Mouse (Mus musculus) forebrain, postnatal 0 days (tissue): Measurements from ENCODE around the gene Map4k3. TPM values are rescaled to one million over a fixed set of nuclear protein-coding genes. Genes with fewer than 3 reads are reported as not detected.

Source experiments
- ATAC-seq: fragments of 200-750 bp; cut with Nextera tagmentation; 2 replicates; pipeline ENCODE4 v1.8.0; 2017; ENCODE audit warnings: mild to moderate bottlenecking, moderate library complexity
- DNase-seq: peaks from one replicate; pipeline ENCODE4 v3.0.0-alpha.2; 2015
- H3K27ac ChIP-seq: fragments of 300-500 bp; sonication (generic); 2 replicates; pipeline ENCODE4 v1.5.1; 2014; ENCODE audit warnings: low read depth, mild to moderate bottlenecking, antibody characterized with exemption, low read length, moderate library complexity, mixed read lengths
- H3K27me3 ChIP-seq: fragments of 300-500 bp; sonication (generic); 2 replicates; pipeline ENCODE4 v1.6.1; 2014; ENCODE audit warnings: mild to moderate bottlenecking, low read length, mixed read lengths; ENCODE audit not compliant: insufficient read depth
- H3K36me3 ChIP-seq: fragments of 300-500 bp; sonication (generic); 2 replicates; pipeline ENCODE4 v1.6.1; 2014; ENCODE audit warnings: mild to moderate bottlenecking, moderate library complexity; ENCODE audit not compliant: insufficient read depth
- H3K4me1 ChIP-seq: fragments of 300-500 bp; sonication (generic); 2 replicates; pipeline ENCODE4 v1.6.1; 2014; ENCODE audit warnings: antibody characterized with exemption; ENCODE audit not compliant: insufficient read depth
- H3K4me2 ChIP-seq: fragments of 300-500 bp; sonication (generic); 2 replicates; pipeline ENCODE4 v1.6.1; 2014; ENCODE audit warnings: low read depth, mild to moderate bottlenecking, moderate library complexity
- H3K4me3 ChIP-seq: fragments of 300-500 bp; sonication (generic); 2 replicates; pipeline ENCODE4 v1.5.1; 2014; ENCODE audit warnings: low read depth, low read length, mixed read lengths
- H3K9ac ChIP-seq: fragments of 300-500 bp; sonication (generic); 2 replicates; pipeline ENCODE4 v1.6.1; 2014; ENCODE audit warnings: mild to moderate bottlenecking
- H3K9me3 ChIP-seq: fragments of 300-500 bp; sonication (generic); 2 replicates; pipeline ENCODE4 v1.6.1; 2016; ENCODE audit warnings: low read length
- CTCF ChIP-seq: sonication (generic); IDR thresholded peaks from 2 replicates; pipeline ENCODE4 v1.5.1; 2016; ENCODE audit warnings: antibody characterized with exemption, control low read depth, low read depth
- WGBS: fragments of 180-500 bp; shearing (Covaris S2); extraction: QIAGEN DNeasy Blood & Tissue Kit; methylation state at CpG from one replicate; pipeline ENCODE4 v1.1.7; 2014; 5-methylcytosine and 5-hydroxymethylcytosine counted together
- polyA plus RNA-seq: library from polyadenylated mRNA; unstranded; fragments of >200 nt; fragmentation: Nextera tagmentation; extraction: Ambion mirVana; gene quantifications from 2 replicates; pipeline ENCODE4 v1.2.1, GENCODE M21; 2015
- total RNA-seq: library from RNA; depleted of rRNA; stranded (reverse); fragments of >200 nt; gene quantifications from 2 replicates; pipeline ENCODE4 v1.2.3, GENCODE M21; 2014

Gene Map4k3
- total and polyA plus RNA-seq, 2 experiments from 2014 or later, result 17.9 to 76.9 TPM

DNA sequence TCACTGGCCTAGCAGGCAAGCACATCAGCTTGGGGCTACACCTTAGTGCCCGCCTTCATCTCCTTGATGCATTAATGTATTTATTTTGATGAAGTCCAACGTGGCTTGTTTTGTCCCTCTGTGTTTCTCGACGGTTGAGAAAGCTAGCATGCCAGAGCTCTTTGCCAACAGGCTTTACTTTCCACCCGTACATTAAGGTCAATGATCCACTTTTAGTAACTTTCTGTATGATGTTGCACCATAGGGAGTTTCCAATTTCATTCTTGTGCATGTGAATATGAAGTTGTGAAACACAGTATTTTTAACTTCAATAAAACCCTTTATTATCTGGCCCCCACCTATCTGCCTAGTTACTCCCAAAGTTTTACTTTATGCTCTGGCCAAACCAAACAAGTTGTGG, 42.2 kb downstream of the Map4k3 start:
- DNase-seq, result no peak
- H3K36me3 ChIP-seq, result no peaks in the 10 kb centered on the region
- H3K27me3 ChIP-seq, result no peaks in the 10 kb centered on the region
- H3K4me1 ChIP-seq, result no peaks in the 10 kb centered on the region; the same call in 1 of the 2 replicates
- no peak for ATAC-seq
- no peak overlapping the region for H3K9ac ChIP-seq
- no peak overlapping the region for H3K4me3 ChIP-seq
- no peak overlapping the region for H3K27ac ChIP-seq
- H3K9me3 ChIP-seq, result no peaks in the 10 kb centered on the region
- H3K4me2 ChIP-seq, result no peak overlapping the region
- WGBS, result 89% methylated on average over 5 of the region's 5 CpGs
- TF ChIP-seq CTCF, result no peak

DNA sequence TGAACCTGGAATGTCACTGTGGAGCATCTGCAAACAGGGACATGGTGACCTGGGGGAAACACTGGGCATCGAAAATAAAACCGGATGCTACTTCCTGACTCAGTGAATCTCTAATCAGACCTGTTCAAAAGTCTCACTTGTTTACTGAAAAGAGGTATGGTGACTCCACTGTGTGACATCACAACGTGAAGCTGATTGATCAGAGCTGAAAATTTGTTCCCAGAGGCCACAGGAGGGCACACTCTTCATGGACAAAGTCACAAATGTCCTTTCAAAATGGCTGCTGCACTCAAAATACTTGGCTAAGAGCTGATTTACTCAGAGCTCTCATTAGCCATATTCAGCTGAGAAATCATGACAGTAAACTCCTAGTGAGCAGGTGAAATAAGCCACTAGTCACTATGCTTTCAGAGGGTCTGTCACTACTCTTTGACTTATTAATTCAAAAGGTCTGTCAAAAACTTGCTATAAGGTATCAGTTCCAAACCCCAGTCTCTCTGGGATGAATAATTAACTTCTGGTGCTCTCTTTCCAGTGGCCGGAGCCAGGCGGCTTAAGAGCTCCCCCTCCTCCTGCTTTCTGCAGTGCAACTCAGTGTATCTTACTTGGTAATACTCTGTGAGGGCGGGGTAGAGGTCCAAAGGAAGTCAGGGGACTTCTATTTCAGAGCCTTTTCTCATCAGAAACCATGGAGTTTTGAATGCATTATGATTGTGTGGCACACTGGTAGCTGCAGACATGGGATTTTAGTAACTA, 44.3 kb downstream of the Map4k3 start:
- no peaks in the 10 kb centered on the region for H3K9me3 ChIP-seq
- H3K36me3 ChIP-seq, result no peaks in the 10 kb centered on the region
- DNase-seq, result peak; percentile 37
- H3K9ac ChIP-seq, result no peak overlapping the region
- 48% methylated on average over 6 of the region's 6 CpGs for WGBS
- H3K4me2 ChIP-seq, result no peak overlapping the region
- peak; percentile 66 for ATAC-seq
- no peaks in the 10 kb centered on the region; the same call in 1 of the 2 replicates for H3K4me1 ChIP-seq
- no peaks in the 10 kb centered on the region for H3K27me3 ChIP-seq
- peak; percentile 56 for TF ChIP-seq CTCF
- H3K4me3 ChIP-seq, result no peak overlapping the region
- no peak overlapping the region for H3K27ac ChIP-seq

- H3K4me3 ChIP-seq, result no peak overlapping the region
- no peaks in the 10 kb centered on the region; the same call in 1 of the 2 replicates for H3K4me1 ChIP-seq
- 85% methylated on average over 5 of the region's 5 CpGs for WGBS
- H3K27ac ChIP-seq, result no peak overlapping the region
- no peak for ATAC-seq
- H3K9me3 ChIP-seq, result no peaks in the 10 kb centered on the region
- TF ChIP-seq CTCF, result no peak
- H3K27me3 ChIP-seq, result no peaks in the 10 kb centered on the region
- H3K9ac ChIP-seq, result no peak overlapping the region
- no peaks in the 10 kb centered on the region for H3K36me3 ChIP-seq
- no peak for DNase-seq
- H3K4me2 ChIP-seq, result no peak overlapping the region
These were observed 45.2 kb downstream of the Map4k3 start for GRCm38 (mm10) chr17:80683041-80683440.

- Histone ChIP-seq H3K27me3 (no peaks in the 10 kb centered on the region), H3K4me2 (no peak overlapping the region), H3K27ac (no peak overlapping the region), H3K9me3 (no peaks in the 10 kb centered on the region), H3K4me3 (no peak overlapping the region), H3K36me3 (no peaks in the 10 kb centered on the region), H3K4me1 (no peaks in the 10 kb centered on the region), H3K9ac (no peak overlapping the region)
- no peak for ATAC-seq
- no peak for DNase-seq
- 89% methylated on average over 6 of the region's 6 CpGs for WGBS
- TF ChIP-seq CTCF, result no peak
These were observed 50.1 kb downstream of the Map4k3 start for GRCm38 (mm10) chr17:80678190-80678589.

DNA sequence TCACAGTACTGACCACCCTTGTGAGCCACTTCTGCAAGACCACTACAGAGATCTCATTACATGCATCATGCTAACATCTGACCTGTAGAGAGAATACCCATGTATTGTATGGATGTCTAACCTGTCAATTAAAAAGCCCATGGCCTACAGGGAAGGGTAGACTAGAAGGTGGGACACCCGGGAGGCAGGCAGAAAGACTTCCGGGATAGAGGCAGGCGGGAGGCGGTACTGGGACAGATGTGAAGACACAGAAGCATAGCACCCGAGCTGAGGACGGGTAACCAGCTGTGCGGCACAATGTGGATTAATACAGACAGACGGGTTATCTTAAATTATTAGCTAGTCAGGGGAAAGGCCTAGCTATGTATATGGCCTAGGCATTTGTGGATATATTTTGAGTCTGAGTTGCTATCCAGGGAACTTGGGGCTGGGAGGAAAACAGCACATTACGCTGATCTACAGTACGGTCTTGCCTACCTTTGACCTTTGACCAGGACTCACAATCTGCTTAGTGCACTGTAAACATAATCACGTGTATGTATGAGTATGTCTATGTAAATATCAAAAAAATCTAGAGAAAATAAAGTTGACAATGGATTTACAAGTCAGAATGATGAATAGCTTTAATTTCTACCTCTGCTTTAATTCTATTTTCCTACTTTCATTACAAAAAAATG, 51.3 kb downstream of the Map4k3 start:
- Histone ChIP-seq H3K36me3 (no peaks in the 10 kb centered on the region), H3K4me2 (no peak overlapping the region), H3K4me1 (no peaks in the 10 kb centered on the region), H3K27me3 (no peaks in the 10 kb centered on the region), H3K9ac (no peak overlapping the region), H3K4me3 (no peak overlapping the region), H3K27ac (no peak overlapping the region), H3K9me3 (no peaks in the 10 kb centered on the region)
- ATAC-seq, result no peak
- 80% methylated on average over 11 of the region's 11 CpGs for WGBS
- no peak for DNase-seq
- no peak for TF ChIP-seq CTCF

GRCm38 (mm10) chr17:80676211-80676610, 52.1 kb downstream of the Map4k3 start:
- no peak for TF ChIP-seq CTCF
- Histone ChIP-seq H3K27me3 (no peaks in the 10 kb centered on the region), H3K9ac (no peak overlapping the region), H3K27ac (no peak overlapping the region), H3K4me3 (no peak overlapping the region), H3K4me1 (no peaks in the 10 kb centered on the region), H3K36me3 (no peaks in the 10 kb centered on the region), H3K9me3 (no peaks in the 10 kb centered on the region), H3K4me2 (no peak overlapping the region)
- DNase-seq (no peak), ATAC-seq (no peak)
- WGBS, result 54% methylated on average over 2 of the region's 2 CpGs

- no peak for ATAC-seq
- TF ChIP-seq CTCF, result no peak
- Histone ChIP-seq H3K9me3 (no peaks in the 10 kb centered on the region), H3K9ac (no peak overlapping the region), H3K4me2 (no peak overlapping the region), H3K4me1 (no peaks in the 10 kb centered on the region), H3K27ac (no peak overlapping the region), H3K4me3 (no peak overlapping the region), H3K27me3 (no peaks in the 10 kb centered on the region), H3K36me3 (no peaks in the 10 kb centered on the region)
- WGBS, result 89% methylated on average over 1 of the region's 1 CpGs
- no peak for DNase-seq
These were observed 57.9 kb downstream of the Map4k3 start for GRCm38 (mm10) chr17:80670395-80670794.
